Mouse (Mus musculus): ENCODE data around the gene Hsd17b13.
"Not testable (repeated sequence)": the region's sequence is repeated elsewhere in the genome, so short reads cannot be mapped to it uniquely, and the experiment has no call there.

The Hsd17b13 gene

GRCm38 (mm10) chr5:103980705-103981560 lies 3.7 kb upstream of the Hsd17b13 start:
- DNase-seq (ENCODE audit: low spot score in 2 of 2): no peak

- no peak for DNase-seq (ENCODE audit: low spot score in 2 of 2)
These were observed 829 bp upstream of the Hsd17b13 start for GRCm38 (mm10) chr5:103977907-103978570.

GRCm38 (mm10) chr5:103975736-103976135 lies 1.5 kb downstream of the Hsd17b13 start:
- DNase-seq (ENCODE audit: low spot score in 2 of 2): no peak

- no peak for DNase-seq (ENCODE audit: low spot score in 2 of 2)
These were observed 4.4 kb downstream of the Hsd17b13 start for GRCm38 (mm10) chr5:103972801-103973200.

GRCm38 (mm10) chr5:103972379-103972778 lies 4.8 kb downstream of the Hsd17b13 start:
- no peak for DNase-seq (ENCODE audit: low spot score in 2 of 2)

- DNase-seq (ENCODE audit: low spot score in 2 of 2): no peak
These were observed 6.2 kb downstream of the Hsd17b13 start for GRCm38 (mm10) chr5:103971051-103971450.

GRCm38 (mm10) chr5:103962935-103963429 lies 14.2 kb downstream of the Hsd17b13 start:
- no peak for DNase-seq (ENCODE audit: low spot score in 2 of 2)

GRCm38 (mm10) chr5:103954638-103955037 lies 22.6 kb downstream of the Hsd17b13 start:
- no peak for DNase-seq (ENCODE audit: low spot score in 2 of 2)

- DNase-seq (ENCODE audit: low spot score in 2 of 2): no peak
These were observed 23.8 kb downstream of the Hsd17b13 start for GRCm38 (mm10) chr5:103953135-103954083.

- not testable (repeated sequence) for DNase-seq (ENCODE audit: low spot score in 2 of 2)
These were observed 27.1 kb downstream of the Hsd17b13 start for GRCm38 (mm10) chr5:103950138-103950537.

- no peak for DNase-seq (ENCODE audit: low spot score in 2 of 2)
These were observed 34.0 kb downstream of the Hsd17b13 start for GRCm38 (mm10) chr5:103943183-103943582.

- DNase-seq (ENCODE audit: low spot score in 2 of 2): no peak
These were observed 37.4 kb downstream of the Hsd17b13 start for GRCm38 (mm10) chr5:103939856-103940255.

GRCm38 (mm10) chr5:103939350-103939652 lies 37.9 kb downstream of the Hsd17b13 start:
- DNase-seq (ENCODE audit: low spot score in 2 of 2): no peak

- DNase-seq (ENCODE audit: low spot score in 2 of 2): no peak
These were observed 38.5 kb downstream of the Hsd17b13 start for GRCm38 (mm10) chr5:103938547-103939349.

- no peak for DNase-seq (ENCODE audit: low spot score in 2 of 2)
These were observed 40.2 kb downstream of the Hsd17b13 start for GRCm38 (mm10) chr5:103936906-103937589.

GRCm38 (mm10) chr5:103931924-103932323 lies 45.3 kb downstream of the Hsd17b13 start:
- not testable (repeated sequence) for DNase-seq (ENCODE audit: low spot score in 2 of 2)

- no peak for DNase-seq (ENCODE audit: low spot score in 2 of 2)
These were observed 46.7 kb downstream of the Hsd17b13 start for GRCm38 (mm10) chr5:103930511-103930910.

- no peak for DNase-seq (ENCODE audit: low spot score in 2 of 2)
These were observed 49.0 kb downstream of the Hsd17b13 start for GRCm38 (mm10) chr5:103928196-103928550.

GRCm38 (mm10) chr5:103927429-103928195 lies 49.6 kb downstream of the Hsd17b13 start:
- peak; percentile 70 to 96 for DNase-seq (ENCODE audit: low spot score in 2 of 2)

- no peak for DNase-seq (ENCODE audit: low spot score in 2 of 2)
These were observed 50.8 kb downstream of the Hsd17b13 start for GRCm38 (mm10) chr5:103926398-103926797.
